ENCODE assay signal across 19 mouse cellular contexts in genomic region chr10:122291091-122291490, GRCm38 (mm10).
DNase-seq lines count a peak whose midpoint lies in the region; ATAC-seq lines count a peak whose summit lies in the region.
"Had no signal": no experiment of that assay in that cellular context is flagged by ENCODE, and none has a peak within 500 bp of the region (broad histone marks: within the 10 kb centered on the region; RNA-seq: fewer than 3 reads in every experiment).

No protein-coding gene starts in this region.

- WGBS in heart, embryonic 10.5 days = 81% methylated on average over 5 of the region's 5 CpGs

- peak; percentile 39 for DNase-seq in heart, adult 8-10 months (ENCODE audit: low spot score)
- no peak for DNase-seq in heart, embryonic 10.5 days (ENCODE audit: low spot score)
- DNase-seq in kidney, postnatal 4 days = peak; percentile 5 to 36
- DNase-seq in kidney, postnatal 36 days = no peak
- peak; percentile 38 for DNase-seq in gonadal fat pad, adult 2 months (ENCODE audit: low read depth)
- peak; percentile 50 for DNase-seq in skeletal muscle tissue, adult 2 months (ENCODE audit: low read depth, low spot score)
- no peak for DNase-seq in spleen, adult 12 weeks (ENCODE audit: low spot score)
- DNase-seq: adrenal gland, adult 2 months; cerebellum, adult 11-12 months; cerebellum, postnatal 14 days; kidney, adult 18-20 months; liver; right cerebral cortex, adult 18-20 months; thymus, postnatal 25 days had no signal

- no peak overlapping the region for H3K27ac ChIP-seq in heart, embryonic 10.5 days
- H3K27ac ChIP-seq: embryonic facial prominence, embryonic 12.5 days; forebrain, embryonic 13.5 days; hindbrain, embryonic 13.5 days; left cerebral cortex, adult 2 months had no signal

- no peaks in the 10 kb centered on the region for H3K36me3 ChIP-seq in heart, embryonic 10.5 days
- H3K36me3 ChIP-seq: embryonic facial prominence, embryonic 12.5 days; hindbrain, embryonic 13.5 days had no signal

- no peaks in the 10 kb centered on the region for H3K4me1 ChIP-seq in heart, embryonic 10.5 days
- H3K4me1 ChIP-seq: embryonic facial prominence, embryonic 12.5 days; forebrain, embryonic 13.5 days; hindbrain, embryonic 13.5 days had no signal

- no peak overlapping the region for H3K4me3 ChIP-seq in heart, embryonic 10.5 days
- H3K4me3 ChIP-seq: embryonic facial prominence, embryonic 12.5 days; forebrain, embryonic 13.5 days; hindbrain, embryonic 13.5 days; left cerebral cortex, adult 2 months had no signal

- ATAC-seq in cerebellum, adult (ENCODE audit: insufficient number of reproducible peaks, low FRiP score, low TSS enrichment) = no peak
- ATAC-seq: forebrain, embryonic 13.5 days had no signal

- no peaks in the 10 kb centered on the region for H3K27me3 ChIP-seq in heart, embryonic 10.5 days (ENCODE audit: insufficient read depth, poor library complexity, severe bottlenecking)
- H3K27me3 ChIP-seq: embryonic facial prominence, embryonic 12.5 days; forebrain, embryonic 13.5 days; hindbrain, embryonic 13.5 days had no signal

- no peaks in the 10 kb centered on the region for H3K9me3 ChIP-seq in heart, embryonic 10.5 days
- H3K9me3 ChIP-seq: embryonic facial prominence, embryonic 12.5 days; forebrain, embryonic 13.5 days; hindbrain, embryonic 13.5 days had no signal

Comparison
In these comparisons a context has a peak if more than half of its experiments do, and no peak if none do; other contexts are left out.
1. DNase-seq: peak in heart, adult 8-10 months (single experiment), kidney, postnatal 4 days (2 of 2), gonadal fat pad, adult 2 months (single experiment) and skeletal muscle tissue, adult 2 months (single experiment); none in heart, embryonic 10.5 days (single experiment), kidney, postnatal 36 days (0 of 2) and spleen, adult 12 weeks (single experiment).